In genomic region chr11:96873601-96874140, GRCm38 (mm10) we compare ENCODE assay signal across 9 mouse cellular contexts. TPM values are rescaled to one million over a fixed set of nuclear protein-coding genes. Genes with fewer than 3 reads are reported as not detected.
DNase-seq lines count a peak whose midpoint lies in the region; ATAC-seq and TF ChIP-seq lines count a peak whose summit lies in the region.
"Had no signal": no experiment of that assay in that cellular context is flagged by ENCODE, and none has a peak within 500 bp of the region (broad histone marks: within the 10 kb centered on the region; RNA-seq: fewer than 3 reads in every experiment).

No protein-coding gene starts in this region.

- peaks cover 72% of the 10 kb centered on the region for H3K4me1 ChIP-seq in forebrain, embryonic 12.5 days
- H3K4me1 ChIP-seq in intestine, embryonic 16.5 days (ENCODE audit: control insufficient read depth, insufficient read depth, low read length): peaks cover 25% of the 10 kb centered on the region
- H3K4me1 ChIP-seq in neural tube, embryonic 14.5 days (ENCODE audit: control insufficient read depth, insufficient read depth, low read length): peaks cover 56% of the 10 kb centered on the region

- no peak for TF ChIP-seq CTCF in left cerebral cortex, adult 2 months (IDR thresholded peaks at IDR 0.05)

- no peaks in the 10 kb centered on the region for H3K27me3 ChIP-seq in forebrain, embryonic 12.5 days
- H3K27me3 ChIP-seq in intestine, embryonic 16.5 days (replicated peaks; ENCODE audit: control insufficient read depth, insufficient read depth, low read length): peaks cover 12% of the 10 kb centered on the region
- no peaks in the 10 kb centered on the region for H3K27me3 ChIP-seq in neural tube, embryonic 14.5 days (ENCODE audit: control insufficient read depth, insufficient read depth, low read length)

- no peak for DNase-seq in left cerebral cortex, adult 2 months (ENCODE audit: extremely low spot score in 1 of 2, low spot score in 2 of 2)
- no peak for DNase-seq in left cerebral cortex, adult 9 months (ENCODE audit: low spot score in 2 of 2)
- no peak for DNase-seq in thymus, postnatal 10 days (ENCODE audit: low spot score in 2 of 2)
- no peak for DNase-seq in cerebellum, adult 9-11 months
- no peak for DNase-seq in layer of hippocampus, postnatal 14 days (ENCODE audit: low spot score in 2 of 2)
- DNase-seq: liver, embryonic 13.5 days had no signal

- peak overlapping the region; percentile 46 for H3K4me2 ChIP-seq in forebrain, embryonic 12.5 days
- H3K4me2 ChIP-seq in intestine, embryonic 16.5 days (ENCODE audit: low read depth, low read length): no peak overlapping the region
- H3K4me2 ChIP-seq in neural tube, embryonic 14.5 days (ENCODE audit: low read depth, low read length): no peak overlapping the region
- H3K4me2 ChIP-seq: liver, embryonic 13.5 days had no signal

- no peak for ATAC-seq in forebrain, embryonic 12.5 days (ENCODE audit: low FRiP score)
- no peak for ATAC-seq in intestine, embryonic 16.5 days
- no peak for ATAC-seq in neural tube, embryonic 14.5 days (ENCODE audit: low read depth)

- no peak overlapping the region for H3K4me3 ChIP-seq in left cerebral cortex, adult 2 months
- no peak overlapping the region for H3K4me3 ChIP-seq in forebrain, embryonic 12.5 days (replicated peaks)
- H3K4me3 ChIP-seq in intestine, embryonic 16.5 days (ENCODE audit: low read length): no peak overlapping the region
- no peak overlapping the region for H3K4me3 ChIP-seq in neural tube, embryonic 14.5 days (ENCODE audit: low read depth, low read length)
- H3K4me3 ChIP-seq: liver, embryonic 13.5 days had no signal

- intact Hi-C loops in left cerebral cortex, adult 2 months (cut with DNase I): no loop called here

- peak overlapping the region; percentile 62 for H3K9ac ChIP-seq in forebrain, embryonic 12.5 days
- H3K9ac ChIP-seq in intestine, embryonic 16.5 days (ENCODE audit: low read depth, low read length): 0 out of 2 replicates have a peak overlapping the region, but pooled peaks have one; percentile 33
- 0 out of 2 replicates have a peak overlapping the region, but pooled peaks have one; percentile 30 for H3K9ac ChIP-seq in neural tube, embryonic 14.5 days (replicated peaks; ENCODE audit: low read depth, low read length)
- H3K9ac ChIP-seq: liver, embryonic 13.5 days had no signal

- peak overlapping the region; percentile 61 for H3K27ac ChIP-seq in left cerebral cortex, adult 2 months
- peak overlapping the region; percentile 100 for H3K27ac ChIP-seq in forebrain, embryonic 12.5 days
- H3K27ac ChIP-seq in intestine, embryonic 16.5 days (ENCODE audit: low read length): no peak overlapping the region; the same call in 1 of the 2 replicates
- peak overlapping the region; percentile 99 for H3K27ac ChIP-seq in neural tube, embryonic 14.5 days (ENCODE audit: low read depth, low read length)
- H3K27ac ChIP-seq: liver, embryonic 13.5 days had no signal

- H3K9me3 ChIP-seq in forebrain, embryonic 12.5 days: no peaks in the 10 kb centered on the region
- no peaks in the 10 kb centered on the region for H3K9me3 ChIP-seq in intestine, embryonic 16.5 days (ENCODE audit: control insufficient read depth, low read length)
- no peaks in the 10 kb centered on the region for H3K9me3 ChIP-seq in neural tube, embryonic 14.5 days (ENCODE audit: control insufficient read depth, low read length)
- H3K9me3 ChIP-seq: liver, embryonic 13.5 days had no signal

- 4% methylated on average over 11 of the region's 11 CpGs for WGBS in forebrain, embryonic 12.5 days
- 50% methylated on average over 11 of the region's 11 CpGs for WGBS in intestine, embryonic 16.5 days
- WGBS in neural tube, embryonic 14.5 days: 10% methylated on average over 11 of the region's 11 CpGs

- no peaks in the 10 kb centered on the region for H3K36me3 ChIP-seq in forebrain, embryonic 12.5 days (replicated peaks)
- no peaks in the 10 kb centered on the region for H3K36me3 ChIP-seq in intestine, embryonic 16.5 days (ENCODE audit: control insufficient read depth, insufficient read depth, low read length)
- H3K36me3 ChIP-seq in neural tube, embryonic 14.5 days (ENCODE audit: control insufficient read depth, insufficient read depth, low read length): no peaks in the 10 kb centered on the region
- H3K36me3 ChIP-seq: liver, embryonic 13.5 days had no signal

RNA-seq across cellular contexts. Expression of gene Copz2, which starts 24.0 kb away (rescaled TPM):
- 1 to 10 TPM; 4.8 to 5.0 TPM for total RNA-seq in left cerebral cortex, adult 2 months (2021)
- polyA plus RNA-seq in forebrain, embryonic 12.5 days (2016; fragmentation: Nextera tagmentation; extraction: Ambion mirVana): 22.9 and 27.8 TPM in 2 replicates
- 76.6 and 81.4 TPM in 2 replicates for polyA plus RNA-seq in intestine, embryonic 16.5 days (2015; fragmentation: Nextera tagmentation; extraction: Ambion mirVana)
- polyA plus RNA-seq in neural tube, embryonic 14.5 days (2014; fragmentation: Nextera tagmentation; extraction: Ambion mirVana): 10.9 and 33.9 TPM in 2 replicates
- 1 to 10 TPM; 2.9 to 6.2 TPM for total RNA-seq in layer of hippocampus, postnatal 14 days (2021)

RNA-seq across cellular contexts. Expression of gene Cdk5rap3, which starts 42.6 kb away (rescaled TPM):
- 10 to 100 TPM; 28.6 to 30.0 TPM for total RNA-seq in left cerebral cortex, adult 2 months (2021)
- polyA plus RNA-seq in forebrain, embryonic 12.5 days (2016; fragmentation: Nextera tagmentation; extraction: Ambion mirVana): 102 and 106 TPM in 2 replicates
- polyA plus RNA-seq in intestine, embryonic 16.5 days (2015; fragmentation: Nextera tagmentation; extraction: Ambion mirVana): 68.1 and 70.1 TPM in 2 replicates
- polyA plus RNA-seq in neural tube, embryonic 14.5 days (2014; fragmentation: Nextera tagmentation; extraction: Ambion mirVana): 80.0 and 82.4 TPM in 2 replicates
- total RNA-seq in layer of hippocampus, postnatal 14 days (2021): 10 to 100 TPM; 41.2 to 47.2 TPM

RNA-seq across cellular contexts. Expression of gene Nfe2l1, which starts 43.9 kb away (rescaled TPM):
- 100 to 1,000 TPM; 281 to 290 TPM for total RNA-seq in left cerebral cortex, adult 2 months (2021)
- polyA plus RNA-seq in forebrain, embryonic 12.5 days (2016; fragmentation: Nextera tagmentation; extraction: Ambion mirVana): 72.8 and 76.0 TPM in 2 replicates
- 51.7 and 52.5 TPM in 2 replicates for polyA plus RNA-seq in intestine, embryonic 16.5 days (2015; fragmentation: Nextera tagmentation; extraction: Ambion mirVana)
- 39.7 and 51.7 TPM in 2 replicates for polyA plus RNA-seq in neural tube, embryonic 14.5 days (2014; fragmentation: Nextera tagmentation; extraction: Ambion mirVana)
- 100 to 1,000 TPM; 185 to 187 TPM for total RNA-seq in layer of hippocampus, postnatal 14 days (2021)

RNA-seq across cellular contexts. Expression of gene Prr15l, which starts 54.2 kb away (rescaled TPM):
- total RNA-seq in left cerebral cortex, adult 2 months (2021): not detected
- 0.58 and 0.60 TPM in 2 replicates for polyA plus RNA-seq in forebrain, embryonic 12.5 days (2016; fragmentation: Nextera tagmentation; extraction: Ambion mirVana)
- polyA plus RNA-seq in intestine, embryonic 16.5 days (2015; fragmentation: Nextera tagmentation; extraction: Ambion mirVana): 116 and 121 TPM in 2 replicates
- polyA plus RNA-seq in neural tube, embryonic 14.5 days (2014; fragmentation: Nextera tagmentation; extraction: Ambion mirVana): 0.09 and 0.36 TPM in 2 replicates
- not detected for total RNA-seq in layer of hippocampus, postnatal 14 days (2021)
